Mouse (Mus musculus) hindbrain, embryonic 16.5 days (tissue): ENCODE measurements around the gene Il16. TPM values are rescaled to one million over a fixed set of nuclear protein-coding genes. Genes with fewer than 3 reads are reported as not detected.

ENCODE experiments used
- ATAC-seq: fragments of 200-750 bp; cut with Nextera tagmentation; 2 replicates; pipeline ENCODE4 v1.8.0; 2017; ENCODE audit warnings: moderate TSS enrichment, moderate library complexity
- H3K27ac ChIP-seq: fragments of 300-500 bp; sonication (generic); 2 replicates; pipeline ENCODE4 v1.5.1; 2014; ENCODE audit warnings: low read depth, mild to moderate bottlenecking, control low read depth, low read length, moderate library complexity
- H3K27me3 ChIP-seq: fragments of 300-500 bp; sonication (generic); replicated peaks from 2 replicates; pipeline ENCODE4 v1.6.1; 2014; ENCODE audit warnings: low read length; ENCODE audit not compliant: control insufficient read depth, insufficient read depth
- H3K36me3 ChIP-seq: fragments of 300-500 bp; sonication (generic); 2 replicates; pipeline ENCODE4 v1.6.1; 2014; ENCODE audit warnings: mild to moderate bottlenecking, low read length, moderate library complexity, mixed read lengths; ENCODE audit not compliant: control insufficient read depth, insufficient read depth
- H3K4me1 ChIP-seq: fragments of 300-500 bp; sonication (generic); 2 replicates; pipeline ENCODE4 v1.6.1; 2014; ENCODE audit warnings: low read depth, low read length; ENCODE audit not compliant: control insufficient read depth, insufficient read depth
- H3K4me2 ChIP-seq: fragments of 300-500 bp; sonication (generic); 2 replicates; pipeline ENCODE4 v1.6.1; 2014; ENCODE audit warnings: mild to moderate bottlenecking, low read length, control low read depth, moderate library complexity
- H3K4me3 ChIP-seq: fragments of 300-500 bp; sonication (generic); 2 replicates; pipeline ENCODE4 v1.5.1; 2014; ENCODE audit warnings: mild to moderate bottlenecking, low read length, control low read depth, moderate library complexity
- H3K9ac ChIP-seq: fragments of 300-500 bp; sonication (generic); 2 replicates; pipeline ENCODE4 v1.6.1; 2014; ENCODE audit warnings: low read depth, mild to moderate bottlenecking, control low read depth, low read length, moderate library complexity
- H3K9me3 ChIP-seq: fragments of 300-500 bp; sonication (generic); 2 replicates; pipeline ENCODE4 v1.6.1; 2014; ENCODE audit warnings: mild to moderate bottlenecking, low read length, moderate library complexity; ENCODE audit not compliant: control insufficient read depth
- WGBS: fragments of 180-500 bp; shearing (Covaris S2); extraction: QIAGEN DNeasy Blood & Tissue Kit; methylation state at CpG from one replicate; pipeline ENCODE4 v1.1.7; 2014; 5-methylcytosine and 5-hydroxymethylcytosine counted together
- polyA plus RNA-seq: library from polyadenylated mRNA; unstranded; fragments of >200 nt; fragmentation: Nextera tagmentation; extraction: Ambion mirVana; gene quantifications from 2 replicates; pipeline ENCODE4 v1.2.1, GENCODE M21; 2015

Gene Il16
- polyA plus RNA-seq, 1 experiment from 2014 or later: 1.1 TPM

- Histone ChIP-seq H3K36me3 (no peaks in the 10 kb centered on the region), H3K4me1 (no peaks in the 10 kb centered on the region), H3K9me3 (no peaks in the 10 kb centered on the region), H3K9ac (no peak overlapping the region), H3K27ac (no peak overlapping the region), H3K4me2 (no peak overlapping the region), H3K27me3 (no peaks in the 10 kb centered on the region; the same call in 1 of the 2 replicates), H3K4me3 (no peak overlapping the region)
- no peak for ATAC-seq
- 84% methylated on average over 10 of the region's 10 CpGs for WGBS
These were observed 6.7 kb downstream of the Il16 start for GRCm38 (mm10) chr7:83738623-83739462.

- Histone ChIP-seq H3K4me3 (no peak overlapping the region), H3K27me3 (no peaks in the 10 kb centered on the region), H3K9me3 (no peaks in the 10 kb centered on the region), H3K27ac (no peak overlapping the region), H3K4me2 (no peak overlapping the region), H3K9ac (no peak overlapping the region), H3K4me1 (no peaks in the 10 kb centered on the region), H3K36me3 (no peaks in the 10 kb centered on the region)
- 70% methylated on average over 6 of the region's 6 CpGs for whole genome bisulfite sequencing
- no peak for ATAC-seq
These were observed 7.5 kb downstream of the Il16 start for GRCm38 (mm10) chr7:83737914-83738490.

DNA sequence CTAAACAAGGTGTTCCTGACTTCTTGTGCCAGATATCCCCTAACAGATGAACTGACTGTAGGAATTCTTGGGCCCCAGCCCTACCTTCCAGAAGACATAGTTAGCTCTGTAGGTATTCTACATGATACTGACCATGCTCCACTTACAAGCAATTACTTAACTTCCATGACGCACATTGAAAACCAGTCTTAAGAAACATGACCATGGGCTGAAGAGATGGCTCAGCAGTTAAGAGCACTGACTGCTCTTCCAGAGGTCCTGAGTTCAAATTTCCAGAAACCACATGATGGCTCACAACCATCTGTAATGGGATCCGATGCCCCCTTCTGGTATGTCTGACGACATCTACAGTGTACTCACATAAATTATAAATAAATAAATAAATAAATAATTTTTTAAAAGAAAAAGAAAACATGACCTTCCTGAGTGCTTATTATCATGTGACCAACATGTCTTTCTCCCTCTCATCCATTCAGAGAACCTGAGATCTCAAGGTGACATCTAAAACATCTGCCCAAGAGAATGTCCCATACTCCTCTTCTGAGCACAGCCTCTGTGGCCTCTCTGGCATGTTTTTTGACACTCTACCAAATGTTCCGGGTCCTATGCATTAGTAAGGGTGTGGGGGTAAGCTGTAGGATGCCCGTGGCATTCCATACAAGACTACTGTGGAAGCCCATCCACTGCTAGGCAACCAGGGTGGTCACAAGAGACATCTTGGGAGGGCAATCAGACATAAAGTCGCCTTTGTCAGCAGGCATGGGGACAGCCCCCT lies 9.0 kb downstream of the Il16 start:
- Histone ChIP-seq H3K27ac (no peak overlapping the region), H3K4me3 (no peak overlapping the region), H3K36me3 (no peaks in the 10 kb centered on the region), H3K4me2 (no peak overlapping the region), H3K4me1 (no peaks in the 10 kb centered on the region; the same call in 1 of the 2 replicates), H3K27me3 (no peaks in the 10 kb centered on the region), H3K9me3 (no peaks in the 10 kb centered on the region), H3K9ac (no peak overlapping the region)
- WGBS: 85% methylated on average over 6 of the region's 6 CpGs
- ATAC-seq: no peak

- Histone ChIP-seq H3K27me3 (no peaks in the 10 kb centered on the region), H3K27ac (no peak overlapping the region), H3K4me1 (no peaks in the 10 kb centered on the region; the same call in 1 of the 2 replicates), H3K4me2 (no peak overlapping the region), H3K36me3 (no peaks in the 10 kb centered on the region), H3K9me3 (no peaks in the 10 kb centered on the region), H3K9ac (no peak overlapping the region), H3K4me3 (no peak overlapping the region)
- ATAC-seq: no peak
- WGBS: 88% methylated on average over 7 of the region's 7 CpGs
These were observed 10.3 kb downstream of the Il16 start for GRCm38 (mm10) chr7:83735108-83735781.

- 53% methylated on average over 6 of the region's 6 CpGs for WGBS
- Histone ChIP-seq H3K9me3 (no peaks in the 10 kb centered on the region), H3K27me3 (no peaks in the 10 kb centered on the region), H3K9ac (no peak overlapping the region), H3K36me3 (no peaks in the 10 kb centered on the region), H3K4me3 (no peak overlapping the region), H3K4me1 (no peaks in the 10 kb centered on the region; the same call in 1 of the 2 replicates), H3K4me2 (no peak overlapping the region), H3K27ac (no peak overlapping the region)
- ATAC-seq: no peak
These were observed 10.8 kb downstream of the Il16 start for GRCm38 (mm10) chr7:83734671-83735082.

DNA sequence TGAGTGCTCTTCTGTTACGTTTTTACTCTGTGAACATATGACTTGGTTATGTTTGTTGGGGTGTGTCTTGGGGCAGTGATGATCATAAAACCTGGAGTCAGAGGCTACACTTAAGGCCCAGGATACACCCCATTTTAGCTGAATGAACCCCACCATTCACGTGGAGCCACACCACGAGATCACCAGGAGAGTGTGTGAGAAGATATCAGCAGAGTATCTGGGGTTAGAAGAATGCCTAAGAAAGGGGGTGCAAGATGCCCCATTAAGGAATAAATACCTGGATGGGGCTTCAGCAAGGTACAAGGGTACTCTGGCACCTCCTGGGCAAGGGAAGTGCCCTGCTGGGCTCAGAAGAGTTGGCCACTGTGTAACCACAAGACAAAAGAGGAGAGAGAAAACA lies 11.3 kb downstream of the Il16 start:
- Histone ChIP-seq H3K4me1 (no peaks in the 10 kb centered on the region; the same call in 1 of the 2 replicates), H3K4me3 (no peak overlapping the region), H3K36me3 (no peaks in the 10 kb centered on the region), H3K9me3 (no peaks in the 10 kb centered on the region), H3K4me2 (no peak overlapping the region), H3K27me3 (no peaks in the 10 kb centered on the region), H3K9ac (no peak overlapping the region), H3K27ac (no peak overlapping the region)
- WGBS: 81% methylated on average over 3 of the region's 3 CpGs
- ATAC-seq: no peak

DNA sequence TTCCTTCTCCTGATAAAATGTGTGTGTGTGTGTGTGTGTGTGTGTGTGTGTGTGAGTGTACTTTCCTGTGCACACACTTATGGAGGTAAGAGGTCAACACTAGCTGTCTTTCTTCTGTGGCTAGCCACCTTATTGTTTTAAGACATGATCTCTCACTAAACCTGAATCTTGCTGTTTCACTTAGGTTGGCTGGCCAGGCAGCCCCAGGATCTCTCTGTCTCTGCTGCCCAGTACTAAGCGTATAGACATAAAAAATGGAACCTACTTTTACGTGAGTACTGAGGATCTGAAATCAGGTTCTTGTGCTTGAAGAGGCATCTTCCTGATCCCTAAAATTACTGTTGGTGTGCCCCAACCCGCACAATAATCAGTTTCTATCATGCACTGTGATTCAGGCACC lies 12.7 kb downstream of the Il16 start:
- Histone ChIP-seq H3K4me2 (no peak overlapping the region), H3K4me3 (no peak overlapping the region), H3K9me3 (no peaks in the 10 kb centered on the region), H3K9ac (no peak overlapping the region), H3K4me1 (no peaks in the 10 kb centered on the region; the same call in 1 of the 2 replicates), H3K27me3 (no peaks in the 10 kb centered on the region), H3K27ac (no peak overlapping the region), H3K36me3 (no peaks in the 10 kb centered on the region)
- ATAC-seq: no peak
- 95% methylated on average over 3 of the region's 3 CpGs for WGBS

GRCm38 (mm10) chr7:83731961-83732666 lies 13.4 kb downstream of the Il16 start:
- ATAC-seq: peak; percentile 24; the same call in 1 of the 2 replicates
- no peak overlapping the region for H3K27ac ChIP-seq

More at GRCm38 (mm10) chr7:83731961-83732666, 13.4 kb downstream of the Il16 start:
- Histone ChIP-seq H3K4me3 (no peak overlapping the region), H3K4me2 (no peak overlapping the region), H3K9me3 (no peaks in the 10 kb centered on the region), H3K4me1 (no peaks in the 10 kb centered on the region; the same call in 1 of the 2 replicates), H3K36me3 (no peaks in the 10 kb centered on the region), H3K9ac (no peak overlapping the region), H3K27me3 (no peaks in the 10 kb centered on the region)
- 67% methylated on average over 15 of the region's 15 CpGs for WGBS
